Mouse (Mus musculus) MEL-GATA-1-ER (cell line): ENCODE measurements around the gene Gm5868.
"Not testable (repeated sequence)": the region's sequence is repeated elsewhere in the genome, so short reads cannot be mapped to it uniquely, and the experiment has no call there.

Experiments
- DNase-seq: peaks from one replicate; pipeline ENCODE4 v3.0.0-alpha.2; 2012; ENCODE audit warnings: low read depth; ENCODE audit errors: extremely low read depth

The Gm5868 gene

GRCm38 (mm10) chr5:72587192-72587681, at the start of gene Gm5868:
TSS of gene Gm5868 (minus strand) at chr5:72587551.
- no peak for DNase-seq

- DNase-seq = no peak
Measured at GRCm38 (mm10) chr5:72636576-72636975, 49.2 kb upstream of the Gm5868 start.

- DNase-seq = peak; percentile 46
Measured at GRCm38 (mm10) chr5:72636122-72636521, 48.8 kb upstream of the Gm5868 start.

GRCm38 (mm10) chr5:72634791-72635271, 47.5 kb upstream of the Gm5868 start:
- peak; percentile 53 for DNase-seq

- DNase-seq = no peak
Measured at GRCm38 (mm10) chr5:72630026-72630425, 42.7 kb upstream of the Gm5868 start.

- DNase-seq = no peak
Measured at GRCm38 (mm10) chr5:72621022-72621421, 33.7 kb upstream of the Gm5868 start.

- DNase-seq = no peak
Measured at GRCm38 (mm10) chr5:72617413-72617812, 30.1 kb upstream of the Gm5868 start.

- DNase-seq = no peak
Measured at GRCm38 (mm10) chr5:72603138-72603537, 15.8 kb upstream of the Gm5868 start.

GRCm38 (mm10) chr5:72601006-72601405, 13.7 kb upstream of the Gm5868 start:
- peak; percentile 66 for DNase-seq

- DNase-seq = not testable (repeated sequence)
Measured at GRCm38 (mm10) chr5:72586667-72587191, 622 bp downstream of the Gm5868 start.

GRCm38 (mm10) chr5:72586122-72586521, 1.2 kb downstream of the Gm5868 start:
- DNase-seq = not testable (repeated sequence)

- DNase-seq = not testable (repeated sequence)
Measured at GRCm38 (mm10) chr5:72580970-72581332, 6.4 kb downstream of the Gm5868 start, which contains the start of gene Zar1. TSS of gene Zar1 (minus strand) at chr5:72581254.

GRCm38 (mm10) chr5:72580088-72580969, 7.0 kb downstream of the Gm5868 start:
- not testable (repeated sequence) for DNase-seq

GRCm38 (mm10) chr5:72579599-72579998, 7.8 kb downstream of the Gm5868 start:
- not testable (repeated sequence) for DNase-seq

GRCm38 (mm10) chr5:72565621-72566020, 21.7 kb downstream of the Gm5868 start:
- DNase-seq = no peak

- DNase-seq = not testable (repeated sequence)
Measured at GRCm38 (mm10) chr5:72563183-72563582, 24.2 kb downstream of the Gm5868 start.

- DNase-seq = peak; percentile 45
Measured at GRCm38 (mm10) chr5:72560976-72561628, 26.2 kb downstream of the Gm5868 start.

GRCm38 (mm10) chr5:72559544-72560049, 27.8 kb downstream of the Gm5868 start, which contains the start of gene Nfxl1:
TSS of gene Nfxl1 (minus strand) at chr5:72559684.
- DNase-seq = peak; percentile 94

- DNase-seq = no peak
Measured at GRCm38 (mm10) chr5:72558716-72559526, 28.4 kb downstream of the Gm5868 start.

- DNase-seq = no peak
Measured at GRCm38 (mm10) chr5:72556245-72556644, 31.1 kb downstream of the Gm5868 start.

- no peak for DNase-seq
Measured at GRCm38 (mm10) chr5:72551209-72551608, 36.1 kb downstream of the Gm5868 start.
